Mouse (Mus musculus): ENCODE data around the gene Aifm1. TPM values are rescaled to one million over a fixed set of nuclear protein-coding genes. Genes with fewer than 3 reads are reported as not detected.
"Not testable (repeated sequence)": the region's sequence is repeated elsewhere in the genome, so short reads cannot be mapped to it uniquely, and the experiment has no call there.

Aifm1 gene
- polyA plus RNA-seq, 1 experiment from 2014 or later = 139 TPM

- no peak for ATAC-seq (replicated peaks; ENCODE audit: extremely low read depth, insufficient read depth, low FRiP score)
- H3K27me3 ChIP-seq (ENCODE audit: control insufficient read depth, insufficient read depth, low read length) = no peaks in the 10 kb centered on the region
- H3K27ac ChIP-seq (ENCODE audit: low read length) = peak overlapping the region; percentile 94
- no peaks in the 10 kb centered on the region for H3K36me3 ChIP-seq (ENCODE audit: control insufficient read depth, insufficient read depth)
- no peaks in the 10 kb centered on the region for H3K9me3 ChIP-seq (replicated peaks; ENCODE audit: control insufficient read depth, low read length)
- 17% methylated on average over 43 of the region's 71 CpGs for WGBS
- H3K4me2 ChIP-seq (ENCODE audit: low read depth, low read length) = peak overlapping the region; percentile 76
- peaks cover 26% of the 10 kb centered on the region for H3K4me1 ChIP-seq (ENCODE audit: control insufficient read depth, insufficient read depth, low read length)
- H3K4me3 ChIP-seq (ENCODE audit: low read length) = peak overlapping the region; percentile 72
- peak overlapping the region; percentile 87 for H3K9ac ChIP-seq (ENCODE audit: low read length)
These were observed 60.3 kb downstream of the Aifm1 start for GRCm38 (mm10) chrX:48452931-48453673.

- H3K4me3 ChIP-seq (ENCODE audit: low read length) = peak overlapping the region; percentile 72
- ATAC-seq (replicated peaks; ENCODE audit: extremely low read depth, insufficient read depth, low FRiP score) = no peak
- peak overlapping the region; percentile 94 for H3K27ac ChIP-seq (ENCODE audit: low read length)
- H3K36me3 ChIP-seq (ENCODE audit: control insufficient read depth, insufficient read depth) = no peaks in the 10 kb centered on the region
- H3K4me1 ChIP-seq (ENCODE audit: control insufficient read depth, insufficient read depth, low read length) = peaks cover 26% of the 10 kb centered on the region
- H3K4me2 ChIP-seq (ENCODE audit: low read depth, low read length) = peak overlapping the region; percentile 76
- WGBS = 18% methylated on average over 9 of the region's 9 CpGs
- peak overlapping the region; percentile 87 for H3K9ac ChIP-seq (ENCODE audit: low read length)
- H3K27me3 ChIP-seq (ENCODE audit: control insufficient read depth, insufficient read depth, low read length) = no peaks in the 10 kb centered on the region
- H3K9me3 ChIP-seq (replicated peaks; ENCODE audit: control insufficient read depth, low read length) = no peaks in the 10 kb centered on the region
These were observed 61.0 kb downstream of the Aifm1 start for GRCm38 (mm10) chrX:48452231-48452890.

GRCm38 (mm10) chrX:48449646-48450045, 63.7 kb downstream of the Aifm1 start:
- peaks cover 26% of the 10 kb centered on the region for H3K4me1 ChIP-seq (ENCODE audit: control insufficient read depth, insufficient read depth, low read length)
- no peak for ATAC-seq (replicated peaks; ENCODE audit: extremely low read depth, insufficient read depth, low FRiP score)
- H3K9me3 ChIP-seq (replicated peaks; ENCODE audit: control insufficient read depth, low read length) = no peaks in the 10 kb centered on the region
- no peaks in the 10 kb centered on the region for H3K36me3 ChIP-seq (ENCODE audit: control insufficient read depth, insufficient read depth)
- peak overlapping the region; percentile 66 for H3K27ac ChIP-seq (ENCODE audit: low read length)
- 32% methylated on average over 10 of the region's 10 CpGs for WGBS
- H3K9ac ChIP-seq (ENCODE audit: low read length) = 0 out of 2 replicates have a peak overlapping the region, but pooled peaks have one; percentile 41
- peak overlapping the region; percentile 42; the same call in 1 of the 2 replicates for H3K4me2 ChIP-seq (ENCODE audit: low read depth, low read length)
- no peaks in the 10 kb centered on the region for H3K27me3 ChIP-seq (ENCODE audit: control insufficient read depth, insufficient read depth, low read length)
- no peak overlapping the region for H3K4me3 ChIP-seq (ENCODE audit: low read length)

- H3K4me1 ChIP-seq (ENCODE audit: control insufficient read depth, insufficient read depth, low read length) = peaks cover 14% of the 10 kb centered on the region
- H3K27ac ChIP-seq (ENCODE audit: low read length) = no peak overlapping the region
- no peaks in the 10 kb centered on the region for H3K27me3 ChIP-seq (ENCODE audit: control insufficient read depth, insufficient read depth, low read length)
- no peak overlapping the region for H3K4me2 ChIP-seq (ENCODE audit: low read depth, low read length)
- H3K9me3 ChIP-seq (replicated peaks; ENCODE audit: control insufficient read depth, low read length) = no peaks in the 10 kb centered on the region
- H3K36me3 ChIP-seq (ENCODE audit: control insufficient read depth, insufficient read depth) = no peaks in the 10 kb centered on the region
- H3K4me3 ChIP-seq (ENCODE audit: low read length) = no peak overlapping the region
- 81% methylated on average over 4 of the region's 4 CpGs for WGBS
- ATAC-seq (replicated peaks; ENCODE audit: extremely low read depth, insufficient read depth, low FRiP score) = no peak
- H3K9ac ChIP-seq (ENCODE audit: low read length) = no peak overlapping the region
These were observed 68.7 kb downstream of the Aifm1 start for GRCm38 (mm10) chrX:48444677-48445076.

DNA sequence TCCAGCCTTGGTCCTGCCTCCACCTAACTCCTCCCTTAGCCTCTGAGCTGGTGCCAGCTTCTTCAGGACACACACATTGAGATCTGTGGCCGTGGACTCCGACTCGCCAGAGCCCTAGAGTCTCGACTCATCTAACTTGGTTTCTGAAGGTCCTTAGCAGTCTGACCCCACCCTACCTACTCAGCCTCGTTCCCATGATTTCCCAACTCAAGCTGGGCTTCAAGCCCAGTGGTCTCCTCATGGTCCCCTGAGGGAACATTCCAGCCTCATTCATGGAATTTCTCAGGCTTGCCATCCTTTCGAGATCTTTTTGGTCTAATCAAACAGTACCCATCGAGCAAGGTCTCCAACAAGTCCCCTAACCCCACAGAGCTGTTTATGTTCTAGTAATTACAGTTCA, 71.4 kb downstream of the Aifm1 start:
- no peak overlapping the region for H3K27ac ChIP-seq (ENCODE audit: low read length)
- H3K4me3 ChIP-seq (ENCODE audit: low read length) = no peak overlapping the region
- 57% methylated on average over 7 of the region's 7 CpGs for WGBS
- H3K4me2 ChIP-seq (ENCODE audit: low read depth, low read length) = no peak overlapping the region
- H3K9me3 ChIP-seq (replicated peaks; ENCODE audit: control insufficient read depth, low read length) = no peaks in the 10 kb centered on the region
- no peak for ATAC-seq (replicated peaks; ENCODE audit: extremely low read depth, insufficient read depth, low FRiP score)
- H3K36me3 ChIP-seq (ENCODE audit: control insufficient read depth, insufficient read depth) = no peaks in the 10 kb centered on the region
- H3K27me3 ChIP-seq (ENCODE audit: control insufficient read depth, insufficient read depth, low read length) = no peaks in the 10 kb centered on the region
- H3K4me1 ChIP-seq (ENCODE audit: control insufficient read depth, insufficient read depth, low read length) = peaks cover 19% of the 10 kb centered on the region
- H3K9ac ChIP-seq (ENCODE audit: low read length) = no peak overlapping the region

- WGBS = 82% methylated on average over 6 of the region's 6 CpGs
- no peak overlapping the region for H3K4me2 ChIP-seq (ENCODE audit: low read depth, low read length)
- H3K36me3 ChIP-seq (ENCODE audit: control insufficient read depth, insufficient read depth) = no peaks in the 10 kb centered on the region
- no peak overlapping the region for H3K9ac ChIP-seq (ENCODE audit: low read length)
- H3K27ac ChIP-seq (ENCODE audit: low read length) = no peak overlapping the region
- peaks cover 19% of the 10 kb centered on the region for H3K4me1 ChIP-seq (ENCODE audit: control insufficient read depth, insufficient read depth, low read length)
- no peak for ATAC-seq (replicated peaks; ENCODE audit: extremely low read depth, insufficient read depth, low FRiP score)
- H3K27me3 ChIP-seq (ENCODE audit: control insufficient read depth, insufficient read depth, low read length) = no peaks in the 10 kb centered on the region
- no peaks in the 10 kb centered on the region for H3K9me3 ChIP-seq (replicated peaks; ENCODE audit: control insufficient read depth, low read length)
- no peak overlapping the region for H3K4me3 ChIP-seq (ENCODE audit: low read length)
These were observed 71.8 kb downstream of the Aifm1 start for GRCm38 (mm10) chrX:48441548-48441947.

- H3K9ac ChIP-seq (ENCODE audit: low read length) = no peak overlapping the region
- H3K27me3 ChIP-seq (ENCODE audit: control insufficient read depth, insufficient read depth, low read length) = no peaks in the 10 kb centered on the region
- 0 out of 2 replicates have a peak, but pooled peaks have one; percentile 52 for ATAC-seq (replicated peaks; ENCODE audit: extremely low read depth, insufficient read depth, low FRiP score)
- H3K4me3 ChIP-seq (ENCODE audit: low read length) = no peak overlapping the region
- H3K27ac ChIP-seq (ENCODE audit: low read length) = peak overlapping the region; percentile 14; the same call in 1 of the 2 replicates
- H3K9me3 ChIP-seq (replicated peaks; ENCODE audit: control insufficient read depth, low read length) = no peaks in the 10 kb centered on the region
- H3K4me2 ChIP-seq (ENCODE audit: low read depth, low read length) = no peak overlapping the region
- H3K4me1 ChIP-seq (ENCODE audit: control insufficient read depth, insufficient read depth, low read length) = peaks cover 31% of the 10 kb centered on the region
- 54% methylated on average over 4 of the region's 4 CpGs for WGBS
- no peaks in the 10 kb centered on the region for H3K36me3 ChIP-seq (ENCODE audit: control insufficient read depth, insufficient read depth)
These were observed 74.3 kb downstream of the Aifm1 start for GRCm38 (mm10) chrX:48439036-48439435.

DNA sequence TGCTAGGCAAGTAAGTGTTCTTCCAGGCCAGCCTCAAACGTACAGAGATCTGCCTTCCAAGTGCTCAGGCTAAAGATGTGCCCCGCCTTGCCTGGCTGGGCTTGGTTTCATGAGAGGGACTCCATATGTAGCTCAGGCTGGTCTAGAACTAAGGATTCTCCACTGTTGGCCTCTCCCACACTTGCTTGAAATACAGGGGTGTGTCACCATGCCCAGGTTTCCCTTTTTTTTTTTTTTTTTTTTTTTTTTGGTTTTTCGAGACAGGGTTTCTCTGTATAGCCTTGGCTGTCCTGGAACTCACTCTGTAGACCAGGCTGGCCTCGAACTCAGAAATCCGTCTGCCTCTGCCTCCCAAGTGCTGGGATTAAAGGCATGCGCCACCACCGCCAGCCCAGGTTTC, 77.3 kb downstream of the Aifm1 start:
- ATAC-seq (replicated peaks; ENCODE audit: extremely low read depth, insufficient read depth, low FRiP score) = not testable (repeated sequence)

DNA sequence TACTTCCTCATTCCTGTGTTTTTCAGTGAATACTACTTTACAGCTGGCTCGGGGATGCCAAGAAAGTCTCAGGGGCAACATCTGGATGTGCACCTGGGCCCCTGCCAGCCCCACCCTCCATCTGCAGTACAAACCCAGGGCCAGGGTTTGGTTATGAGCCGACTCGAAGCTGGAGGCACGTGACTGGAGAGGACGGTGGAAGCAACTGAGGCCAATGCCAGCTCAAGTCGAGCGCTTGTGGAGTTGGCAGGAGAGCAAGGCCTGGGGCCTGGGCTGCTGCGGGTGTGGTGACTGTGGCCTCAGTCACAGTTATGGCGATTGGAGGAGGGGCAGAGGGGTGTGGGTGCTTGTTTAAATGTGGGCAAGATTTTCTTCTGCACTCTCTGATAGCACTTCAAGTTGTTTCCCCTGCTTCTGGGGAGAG, 77.9 kb downstream of the Aifm1 start:
- H3K4me1 ChIP-seq (ENCODE audit: control insufficient read depth, insufficient read depth, low read length) = peaks cover 26% of the 10 kb centered on the region
- WGBS = 69% methylated on average over 9 of the region's 9 CpGs
- ATAC-seq (replicated peaks; ENCODE audit: extremely low read depth, insufficient read depth, low FRiP score) = no peak
- H3K27ac ChIP-seq (ENCODE audit: low read length) = peak overlapping the region; percentile 14; the same call in 1 of the 2 replicates
- no peaks in the 10 kb centered on the region for H3K27me3 ChIP-seq (ENCODE audit: control insufficient read depth, insufficient read depth, low read length)
- no peak overlapping the region for H3K9ac ChIP-seq (ENCODE audit: low read length)
- H3K4me2 ChIP-seq (ENCODE audit: low read depth, low read length) = no peak overlapping the region
- no peaks in the 10 kb centered on the region for H3K9me3 ChIP-seq (replicated peaks; ENCODE audit: control insufficient read depth, low read length)
- H3K36me3 ChIP-seq (ENCODE audit: control insufficient read depth, insufficient read depth) = no peaks in the 10 kb centered on the region
- H3K4me3 ChIP-seq (ENCODE audit: low read length) = no peak overlapping the region

More for the DNA sequence above, 77.3 kb downstream of the Aifm1 start:
- H3K4me1 ChIP-seq (ENCODE audit: control insufficient read depth, insufficient read depth, low read length) = peaks cover 26% of the 10 kb centered on the region
- not testable (repeated sequence) for H3K27me3 ChIP-seq (ENCODE audit: control insufficient read depth, insufficient read depth, low read length); H3K4me3 ChIP-seq (ENCODE audit: low read length); H3K9me3 ChIP-seq (replicated peaks; ENCODE audit: control insufficient read depth, low read length); H3K36me3 ChIP-seq (ENCODE audit: control insufficient read depth, insufficient read depth); H3K4me2 ChIP-seq (ENCODE audit: low read depth, low read length); H3K9ac ChIP-seq (ENCODE audit: low read length)
- H3K27ac ChIP-seq (ENCODE audit: low read length) = peak overlapping the region; percentile 14; the same call in 1 of the 2 replicates
- 85% methylated on average over 6 of the region's 7 CpGs for WGBS
